Comparison of ENCODE assay signal across 9 mouse cellular contexts in genomic region chr7:130834958-130835861, GRCm38 (mm10). TPM values are rescaled to one million over a fixed set of nuclear protein-coding genes. Genes with fewer than 3 reads are reported as not detected.
DNase-seq lines count a peak whose midpoint lies in the region; ATAC-seq and TF ChIP-seq lines count a peak whose summit lies in the region.
"Had no signal": no experiment of that assay in that cellular context is flagged by ENCODE, and none has a peak within 500 bp of the region (broad histone marks: within the 10 kb centered on the region; RNA-seq: fewer than 3 reads in every experiment).

No protein-coding gene starts in this region.

- no peaks in the 10 kb centered on the region for H3K9me3 ChIP-seq in heart, embryonic 14.5 days (ENCODE audit: control insufficient read depth, low read length)
- H3K9me3 ChIP-seq: embryonic facial prominence, embryonic 13.5 days had no signal

- H3K27me3 ChIP-seq in heart, embryonic 14.5 days (ENCODE audit: control insufficient read depth, insufficient read depth, low read length), result no peaks in the 10 kb centered on the region
- H3K27me3 ChIP-seq in myocyte (ENCODE audit: control insufficient read depth, insufficient read depth, insufficient read length), result no peaks in the 10 kb centered on the region

- H3K9ac ChIP-seq in heart, embryonic 14.5 days (ENCODE audit: low read length), result no peak overlapping the region
- H3K9ac ChIP-seq: embryonic facial prominence, embryonic 13.5 days had no signal

- H3K36me3 ChIP-seq in heart, embryonic 14.5 days (ENCODE audit: control insufficient read depth, insufficient read depth, low read length), result no peaks in the 10 kb centered on the region
- H3K36me3 ChIP-seq in myocyte (ENCODE audit: control insufficient read depth, insufficient read depth), result no peaks in the 10 kb centered on the region
- H3K36me3 ChIP-seq: embryonic facial prominence, embryonic 13.5 days had no signal

- H3ac ChIP-seq in myocyte (ENCODE audit: control insufficient read depth, insufficient read length), result no peak overlapping the region

- peak overlapping the region; percentile 5; the same call in 1 of the 2 replicates for H3K4me2 ChIP-seq in heart, embryonic 14.5 days (ENCODE audit: low read length)
- peak overlapping the region; percentile 64 for H3K4me2 ChIP-seq in myocyte (ENCODE audit: low read depth)

- no peak for ATAC-seq in heart, embryonic 14.5 days (ENCODE audit: insufficient number of reproducible peaks, insufficient read depth, low FRiP score, low read depth)

- TF ChIP-seq POLR2A in myocyte (IDR thresholded peaks at IDR 0.05; ENCODE audit: insufficient read length, low read depth), result no peak

- DNase-seq in adrenal gland, adult (ENCODE audit: inconsistent age in 2 of 2, low spot score in 1 of 2), result peak; percentile 79 to 82
- DNase-seq in adrenal gland, postnatal 4 days (ENCODE audit: low spot score in 2 of 2), result no peak
- peak; percentile 54 for DNase-seq in cerebellum, adult 11-12 months
- peak; percentile 63 for DNase-seq in kidney, postnatal 14 days
- DNase-seq in spleen, postnatal 14 days (ENCODE audit: low spot score in 2 of 2), result no peak
- DNase-seq in layer of hippocampus, postnatal 36 days, result no peak

- 0 out of 4 replicates have a peak overlapping the region, but pooled peaks of 1 of the 2 experiments have one; percentile 1 for H3K27ac ChIP-seq in heart, embryonic 14.5 days (replicated peaks in 1 of 2; ENCODE audit: control insufficient read depth in 1 of 2, insufficient read depth in 1 of 2, low read depth in 2 of 2, low read length in 2 of 2)
- H3K27ac ChIP-seq: embryonic facial prominence, embryonic 13.5 days had no signal

- H3K79me2 ChIP-seq in myocyte (ENCODE audit: control insufficient read depth, insufficient read depth), result no peaks in the 10 kb centered on the region

- WGBS in heart, embryonic 14.5 days, result 33% methylated on average over 18 of the region's 18 CpGs

- no peak overlapping the region for H3K4me3 ChIP-seq in heart, embryonic 14.5 days (ENCODE audit: control insufficient read depth in 1 of 2, insufficient read depth in 1 of 2, low read depth in 1 of 2, low read length in 2 of 2)
- no peak overlapping the region for H3K4me3 ChIP-seq in myocyte
- H3K4me3 ChIP-seq: embryonic facial prominence, embryonic 13.5 days had no signal

- H3K4me1 ChIP-seq in heart, embryonic 14.5 days (ENCODE audit: control insufficient read depth in 2 of 2, insufficient read depth in 2 of 2, low read length in 2 of 2), result peaks cover 26% of the 10 kb centered on the region in 2 experiments

TF ChIP-seq in myocyte, 11 proteins besides CTCF, POLR2A, EP300 and RAD21:
- no peak for TF ChIP-seq MYOG (IDR thresholded peaks at IDR 0.05; ENCODE audit: control insufficient read depth in 1 of 3, insufficient read depth in 1 of 3, insufficient read length in 2 of 3, low read depth in 2 of 3)
- no peak for TF ChIP-seq USF1 (IDR thresholded peaks at IDR 0.05; ENCODE audit: low read depth)
- TF ChIP-seq MYOD1 (IDR thresholded peaks at IDR 0.05; ENCODE audit: control insufficient read depth in 1 of 3, insufficient read length in 2 of 3, low read depth in 2 of 3), result peak in 2 of 3 experiments; percentile 28 to 64
- TF ChIP-seq REST (IDR thresholded peaks at IDR 0.05; ENCODE audit: insufficient read depth, insufficient read length), result no peak
- TF ChIP-seq TCF3 (IDR thresholded peaks at IDR 0.05; ENCODE audit: insufficient read length, low read depth), result no peak
- TF ChIP-seq MAX (IDR thresholded peaks at IDR 0.05; ENCODE audit: low read depth), result no peak
- TF ChIP-seq SRF (IDR thresholded peaks at IDR 0.05; ENCODE audit: control insufficient read depth, insufficient read length, low read depth), result no peak
- TF ChIP-seq POLR2AphosphoS2 (IDR thresholded peaks at IDR 0.05; ENCODE audit: insufficient read length, low read depth), result no peak

RNA-seq across cellular contexts. Expression of gene Plekha1, which starts 30.3 kb away (rescaled TPM):
- total RNA-seq in adrenal gland, postnatal 4 days (2021), result 10 to 100 TPM; 39.2 to 41.8 TPM
- 49.9 and 55.6 TPM in 2 replicates for polyA plus RNA-seq in heart, embryonic 14.5 days (2014; fragmentation: Nextera tagmentation; extraction: Ambion mirVana)
- 13.4 TPM for polyA plus RNA-seq in myocyte (2012; fragmentation: generic; extraction: Trizol)
- 100 to 1,000 TPM in 1 of 2 experiments, 10 to 100 TPM in 1; 93.5 to 106 TPM for total RNA-seq in layer of hippocampus, postnatal 36 days (2021)

Comparison
In these comparisons a context has a peak if more than half of its experiments do, and no peak if none do; other contexts are left out.
1. DNase-seq: peak in adrenal gland, adult (2 of 2), cerebellum, adult 11-12 months (single experiment) and kidney, postnatal 14 days (single experiment); none in adrenal gland, postnatal 4 days (0 of 2), spleen, postnatal 14 days (0 of 2) and layer of hippocampus, postnatal 36 days (0 of 2).